Mouse (Mus musculus) liver, postnatal 0 days (tissue): ENCODE measurements around the gene Stn1.

Source experiments
- CTCF ChIP-seq: sonication (generic); IDR thresholded peaks from 2 replicates; pipeline ENCODE4 v1.5.1; 2016; ENCODE audit warnings: antibody characterized with exemption, low read depth
- EP300 ChIP-seq: IDR thresholded peaks from 2 replicates; pipeline ENCODE4 v1.6.1; 2016; ENCODE audit warnings: antibody characterized with exemption, low read depth, mild to moderate bottlenecking

DNA sequence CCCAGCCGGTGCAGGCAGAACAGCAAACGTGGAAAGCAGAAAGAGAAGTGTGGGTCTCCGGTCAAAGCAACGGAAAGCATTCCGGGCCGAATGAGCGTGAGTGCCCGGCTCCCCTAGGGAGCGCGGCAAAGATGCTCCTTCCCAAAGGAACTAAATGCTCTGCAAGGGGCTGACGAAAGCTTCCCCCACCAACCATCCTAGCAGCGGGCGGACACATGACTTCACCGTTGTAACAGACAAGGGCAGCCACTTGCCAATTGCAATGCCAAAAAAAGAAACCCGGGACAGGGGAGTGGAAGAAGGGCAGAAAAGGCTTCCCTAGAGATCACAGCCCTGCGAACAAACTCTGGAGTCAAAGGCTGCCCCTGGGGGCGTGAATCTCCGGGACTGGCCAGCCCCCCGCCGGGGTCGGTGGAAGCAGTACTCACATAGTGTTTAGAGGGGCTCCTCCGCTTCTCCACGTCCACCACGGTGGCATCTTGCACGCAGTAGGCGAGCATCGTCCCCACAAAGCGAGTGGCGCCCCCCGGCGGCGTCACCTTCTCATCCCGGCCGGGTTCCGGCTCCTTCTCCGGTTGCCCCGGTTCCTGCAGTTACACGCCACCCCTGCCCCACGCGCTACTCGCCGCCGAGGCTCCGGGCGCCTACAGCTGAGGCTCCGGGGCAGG, 73.5 kb downstream of the Stn1 start:
- TF ChIP-seq CTCF (peak; percentile 78), EP300 (no peak)
